Mouse (Mus musculus) ES-Bruce4 (cell line): ENCODE data around the gene Rhbdf2. TPM values are rescaled to one million over a fixed set of nuclear protein-coding genes. Genes with fewer than 3 reads are reported as not detected.

ENCODE experiments used
- H3K27ac ChIP-seq: 2 replicates; pipeline ENCODE4 v1.5.1; 2012; ENCODE audit warnings: low read length, inconsistent platforms; ENCODE audit not compliant: insufficient read depth
- H3K27me3 ChIP-seq: 2 replicates; pipeline ENCODE4 v1.6.1; 2012; ENCODE audit warnings: mild to moderate bottlenecking, low read length, inconsistent platforms; ENCODE audit not compliant: control insufficient read depth, poor library complexity, insufficient read depth, severe bottlenecking
- H3K36me3 ChIP-seq: 2 replicates; pipeline ENCODE4 v1.6.1; 2012; ENCODE audit warnings: inconsistent platforms, mild to moderate bottlenecking, low read length, moderate library complexity; ENCODE audit not compliant: control insufficient read depth, poor library complexity, insufficient read depth, severe bottlenecking
- H3K4me1 ChIP-seq: one replicate; pipeline ENCODE4 v1.8.1; 2011; ENCODE audit warnings: low read length; ENCODE audit not compliant: control insufficient read depth, insufficient read depth
- H3K4me3 ChIP-seq: 2 replicates; pipeline ENCODE4 v1.5.1; 2011; ENCODE audit warnings: low read depth, mild to moderate bottlenecking, low read length
- H3K9ac ChIP-seq: 2 replicates; pipeline ENCODE4 v1.6.1; 2012; ENCODE audit warnings: low read depth, mild to moderate bottlenecking, inconsistent platforms; ENCODE audit not compliant: poor library complexity, severe bottlenecking
- H3K9me3 ChIP-seq: replicated peaks from 2 replicates; pipeline ENCODE4 v1.6.1; 2012; ENCODE audit warnings: mild to moderate bottlenecking, low read length, inconsistent platforms; ENCODE audit not compliant: control insufficient read depth, poor library complexity, insufficient read depth, severe bottlenecking
- CTCF ChIP-seq: IDR thresholded peaks from one replicate; pipeline ENCODE4 v1.8.1; 2011; ENCODE audit warnings: low read depth, low read length
- EP300 ChIP-seq: IDR thresholded peaks from 2 replicates; pipeline ENCODE4 v1.6.1; 2011; ENCODE audit warnings: low read depth, low read length; ENCODE audit not compliant: insufficient read depth
- POLR2A ChIP-seq: IDR thresholded peaks from one replicate; pipeline ENCODE4 v1.8.1; 2011; ENCODE audit warnings: low read length; ENCODE audit not compliant: insufficient read depth
- polyA plus RNA-seq: library from polyadenylated mRNA; stranded (reverse); fragments of >200 nt; gene quantifications from 2 replicates; pipeline ENCODE4 v1.2.4, GENCODE M21; 2011; ENCODE audit warnings: low read depth; ENCODE audit not compliant: missing spikeins, insufficient read depth, insufficient read length

The Rhbdf2 gene
- polyA plus RNA-seq, 1 experiment = 36.5 TPM

DNA sequence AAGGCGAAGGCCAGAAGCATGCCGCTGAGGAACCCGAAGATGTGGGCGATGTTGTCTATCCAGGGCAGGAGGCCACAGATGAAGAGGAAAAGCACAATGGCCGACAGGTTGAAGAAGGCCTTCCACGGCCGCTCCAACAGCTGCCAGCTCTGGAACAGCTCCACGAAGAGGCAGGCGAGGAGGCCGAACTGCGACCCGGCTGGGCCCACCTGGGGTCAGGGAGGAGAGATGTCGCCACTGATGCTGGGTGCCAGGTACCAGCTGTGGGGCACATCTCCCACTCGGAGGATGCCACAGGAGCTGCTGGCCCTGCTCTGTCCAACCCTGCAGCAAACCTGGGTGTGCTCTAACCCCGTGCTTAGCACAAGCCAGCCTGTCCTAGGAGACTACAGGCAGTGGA lies 27.6 kb downstream of the Rhbdf2 start:
- Histone ChIP-seq H3K9me3 (no peaks in the 10 kb centered on the region), H3K27me3 (no peaks in the 10 kb centered on the region)
- TF ChIP-seq EP300 = no peak
- no peak for TF ChIP-seq CTCF
- no peak for TF ChIP-seq POLR2A

DNA sequence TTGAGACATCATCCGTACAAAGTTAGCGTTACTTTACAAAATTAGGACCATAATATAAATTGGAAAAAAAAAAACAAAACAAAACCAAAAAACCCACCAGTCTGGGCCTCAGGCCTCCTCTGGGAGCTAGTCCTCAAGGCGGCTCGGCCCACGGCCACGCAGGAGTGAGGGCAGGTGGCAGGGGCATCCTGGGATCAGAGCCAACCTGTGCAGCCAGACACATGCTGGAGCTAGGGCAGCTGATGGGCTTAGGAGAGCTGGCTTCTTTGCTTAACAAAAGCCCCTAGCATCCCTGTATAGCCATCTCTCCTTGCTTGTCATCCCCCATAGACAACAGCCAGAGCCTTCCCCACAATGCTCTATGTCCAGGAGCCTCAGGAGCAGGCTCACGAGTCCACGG lies 28.6 kb downstream of the Rhbdf2 start:
- H3K4me3 ChIP-seq = no peak overlapping the region
- no peaks in the 10 kb centered on the region for H3K27me3 ChIP-seq
- H3K9me3 ChIP-seq = no peaks in the 10 kb centered on the region
- no peak overlapping the region for H3K9ac ChIP-seq
- H3K4me1 ChIP-seq = no peaks in the 10 kb centered on the region
- H3K36me3 ChIP-seq = peaks cover 12% of the 10 kb centered on the region; the same call in 1 of the 2 replicates
- H3K27ac ChIP-seq = no peak overlapping the region
- TF ChIP-seq EP300 = no peak

More for the DNA sequence above, 27.6 kb downstream of the Rhbdf2 start:
- Histone ChIP-seq H3K36me3 (peaks cover 13% of the 10 kb centered on the region; the same call in 1 of the 2 replicates), H3K4me1 (no peaks in the 10 kb centered on the region), H3K9ac (no peak overlapping the region), H3K4me3 (no peak overlapping the region), H3K27ac (no peak overlapping the region)

DNA sequence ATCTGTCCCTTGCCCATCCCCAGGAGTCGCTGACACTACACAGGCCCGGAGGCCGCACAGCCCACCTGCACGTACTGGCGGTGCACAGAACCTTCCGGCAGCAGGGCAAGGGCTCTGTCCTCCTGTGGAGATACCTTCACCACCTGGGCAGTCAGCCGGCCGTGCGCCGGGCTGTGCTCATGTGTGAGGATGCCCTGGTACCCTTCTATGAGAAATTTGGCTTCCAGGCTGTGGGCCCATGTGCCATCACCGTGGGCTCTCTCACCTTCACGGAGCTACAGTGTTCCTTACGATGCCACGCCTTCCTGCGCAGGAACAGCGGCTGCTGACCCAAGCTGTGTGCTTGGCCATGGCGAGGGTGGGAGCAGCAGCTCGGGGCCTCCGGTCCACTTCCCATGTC lies 30.1 kb downstream of the Rhbdf2 start:
- Histone ChIP-seq H3K9me3 (no peaks in the 10 kb centered on the region), H3K4me1 (peaks cover 3% of the 10 kb centered on the region), H3K36me3 (0 out of 2 replicates have a peak, but pooled peaks cover 4% of the 10 kb centered on the region), H3K4me3 (no peak overlapping the region), H3K9ac (no peak overlapping the region), H3K27ac (no peak overlapping the region), H3K27me3 (no peaks in the 10 kb centered on the region)
- TF ChIP-seq POLR2A (no peak), CTCF (no peak), EP300 (no peak)

DNA sequence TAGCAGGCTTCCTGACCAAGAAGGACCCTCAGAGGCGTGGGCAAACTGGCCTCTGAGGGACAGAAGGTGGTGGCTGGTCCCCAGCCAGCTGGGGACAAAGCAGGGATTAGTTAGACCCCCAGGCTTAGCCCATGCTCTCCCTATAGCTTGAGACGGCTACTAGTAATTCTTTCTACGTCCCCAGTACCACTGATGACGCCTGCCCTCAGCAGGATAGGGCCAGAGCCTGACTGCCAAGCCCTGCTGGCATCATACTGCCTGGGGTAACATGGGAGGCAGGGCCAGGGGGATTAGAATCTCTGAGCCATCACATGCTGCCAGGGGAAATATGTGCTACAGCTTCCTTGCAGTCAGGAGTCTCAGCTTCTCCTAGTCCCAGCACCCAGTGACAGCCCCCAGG lies 33.5 kb downstream of the Rhbdf2 start:
- no peak overlapping the region for H3K27ac ChIP-seq
- H3K4me1 ChIP-seq = peaks cover 9% of the 10 kb centered on the region
- H3K9ac ChIP-seq = no peak overlapping the region
- no peak overlapping the region for H3K4me3 ChIP-seq
- no peak for TF ChIP-seq EP300
- TF ChIP-seq POLR2A = no peak
- TF ChIP-seq CTCF = no peak
- H3K36me3 ChIP-seq = no peaks in the 10 kb centered on the region
- no peaks in the 10 kb centered on the region for H3K9me3 ChIP-seq
- no peaks in the 10 kb centered on the region for H3K27me3 ChIP-seq

DNA sequence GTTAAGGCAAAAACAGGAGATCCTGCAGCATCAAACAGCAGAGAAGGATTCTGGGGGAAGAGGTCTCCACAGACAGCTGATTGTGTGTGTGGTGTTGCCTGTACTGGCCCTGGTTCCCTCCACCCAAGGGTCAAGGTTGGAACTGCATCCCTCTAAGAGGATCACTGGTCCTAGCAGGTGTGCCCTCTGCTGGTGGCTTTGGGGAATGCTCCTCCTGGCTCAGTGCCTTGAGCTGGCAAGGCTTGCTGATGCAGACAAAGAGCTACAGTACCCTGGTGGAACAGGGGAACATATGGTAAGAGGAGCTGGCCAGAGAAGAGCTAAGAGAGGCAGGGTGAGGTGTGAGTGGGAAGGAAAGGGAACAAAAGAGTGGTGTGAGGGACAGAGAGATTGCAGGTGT lies 34.4 kb downstream of the Rhbdf2 start:
- Histone ChIP-seq H3K9ac (no peak overlapping the region), H3K4me3 (no peak overlapping the region), H3K4me1 (peaks cover 9% of the 10 kb centered on the region), H3K36me3 (no peaks in the 10 kb centered on the region), H3K27me3 (no peaks in the 10 kb centered on the region), H3K27ac (no peak overlapping the region), H3K9me3 (no peaks in the 10 kb centered on the region)
- TF ChIP-seq POLR2A (no peak), CTCF (peak; percentile 100), EP300 (peak; percentile 50; the same call in 1 of the 2 replicates)

DNA sequence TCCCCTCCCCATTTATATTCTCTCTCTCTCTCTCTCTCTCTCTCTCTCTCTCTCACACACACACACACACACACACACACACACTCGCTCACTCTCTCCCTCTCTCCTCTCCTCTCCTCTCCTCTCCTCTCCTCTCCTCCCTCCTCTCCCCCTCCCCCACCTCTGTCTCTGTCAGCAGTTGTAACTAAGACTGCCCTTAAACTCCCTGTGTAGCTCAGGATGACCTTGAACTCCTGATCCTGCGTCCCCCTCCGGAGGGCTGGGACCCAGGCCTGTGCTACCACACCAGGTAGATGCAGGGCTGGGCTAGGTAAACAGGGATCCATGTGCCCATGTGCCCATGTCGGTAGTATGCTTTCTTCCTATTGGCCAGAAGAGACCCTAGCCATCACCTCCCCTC lies 35.2 kb downstream of the Rhbdf2 start:
- Histone ChIP-seq H3K4me3 (no peak overlapping the region), H3K36me3 (no peaks in the 10 kb centered on the region), H3K9me3 (no peaks in the 10 kb centered on the region), H3K9ac (no peak overlapping the region), H3K4me1 (peaks cover 9% of the 10 kb centered on the region), H3K27ac (no peak overlapping the region), H3K27me3 (no peaks in the 10 kb centered on the region)
- TF ChIP-seq EP300 (no peak), CTCF (no peak)

DNA sequence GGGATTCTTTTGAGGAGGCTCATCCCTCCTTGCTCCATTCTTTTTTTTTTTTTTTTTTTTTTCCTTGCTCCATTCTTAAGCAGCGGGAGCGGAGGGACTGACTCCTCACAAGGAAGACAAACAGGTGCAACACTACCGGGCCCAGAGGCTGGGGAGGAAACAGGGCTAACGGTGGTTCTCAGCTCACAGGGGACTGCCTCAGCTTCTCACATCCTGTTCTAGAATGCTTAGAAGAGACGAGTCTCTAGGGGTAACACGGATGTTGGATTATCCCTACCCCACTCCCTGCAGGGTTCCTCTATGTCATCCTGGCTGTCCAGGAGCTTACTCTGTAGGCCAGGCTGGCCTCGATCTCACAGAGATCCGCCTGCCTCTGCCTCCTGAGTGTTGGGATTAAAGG lies 37.2 kb downstream of the Rhbdf2 start:
- H3K4me3 ChIP-seq = no peak overlapping the region
- H3K36me3 ChIP-seq = no peaks in the 10 kb centered on the region
- no peaks in the 10 kb centered on the region for H3K27me3 ChIP-seq
- TF ChIP-seq POLR2A (no peak), EP300 (no peak), CTCF (no peak)
- peaks cover 12% of the 10 kb centered on the region for H3K4me1 ChIP-seq
- no peaks in the 10 kb centered on the region for H3K9me3 ChIP-seq
- no peak overlapping the region for H3K9ac ChIP-seq
- no peak overlapping the region for H3K27ac ChIP-seq
